Mouse (Mus musculus) cerebellum, adult 2 months (tissue): ENCODE measurements at regions not wholly inside any gene's neighbourhood (a gene's known extent, or its start where the extent isn't known, plus 50 kb on each side); places are given as distances from the start of the nearest gene placed in this dataset.

Experiments used
- DNase-seq, 2 experiments: peaks; one replicate each; pipeline ENCODE4 v3.0.0; 2021
- H3K27ac ChIP-seq: fragments of 200-500 bp; 2 replicates; pipeline ENCODE4 v1.5.1; 2012; ENCODE audit warnings: low read length, control low read depth, inconsistent platforms; ENCODE audit not compliant: insufficient read depth
- H3K27me3 ChIP-seq: fragments of 200-500 bp; 2 replicates; pipeline ENCODE4 v1.6.1; 2012; ENCODE audit warnings: inconsistent platforms, mild to moderate bottlenecking, low read length, moderate library complexity; ENCODE audit not compliant: control insufficient read depth, insufficient read depth
- H3K4me1 ChIP-seq: fragments of 200-500 bp; 2 replicates; pipeline ENCODE4 v1.6.1; 2011; ENCODE audit warnings: low read length; ENCODE audit not compliant: control insufficient read depth, insufficient read depth
- H3K4me3 ChIP-seq: fragments of 200-500 bp; replicated peaks from 2 replicates; pipeline ENCODE3; 2011; ENCODE audit warnings: mild to moderate bottlenecking, low read depth, low read length, control low read depth; ENCODE audit not compliant: insufficient read depth
- CTCF ChIP-seq: fragments of 200-500 bp; IDR thresholded peaks from 2 replicates; pipeline ENCODE4 v1.5.1; 2011; ENCODE audit warnings: low read depth, mild to moderate bottlenecking, control low read depth, low read length, moderate library complexity, borderline replicate concordance; ENCODE audit not compliant: insufficient read depth
- POLR2A ChIP-seq: fragments of 200-500 bp; IDR thresholded peaks from 2 replicates; pipeline ENCODE4 v1.6.1; 2011; ENCODE audit warnings: low read length, control low read depth, borderline replicate concordance; ENCODE audit not compliant: insufficient read depth
- WGBS: fragments of 180-500 bp; shearing (Covaris S2); methylation state at CpG from one replicate; pipeline ENCODE4 v1.1.7; 2018; 5-methylcytosine and 5-hydroxymethylcytosine counted together

DNA sequence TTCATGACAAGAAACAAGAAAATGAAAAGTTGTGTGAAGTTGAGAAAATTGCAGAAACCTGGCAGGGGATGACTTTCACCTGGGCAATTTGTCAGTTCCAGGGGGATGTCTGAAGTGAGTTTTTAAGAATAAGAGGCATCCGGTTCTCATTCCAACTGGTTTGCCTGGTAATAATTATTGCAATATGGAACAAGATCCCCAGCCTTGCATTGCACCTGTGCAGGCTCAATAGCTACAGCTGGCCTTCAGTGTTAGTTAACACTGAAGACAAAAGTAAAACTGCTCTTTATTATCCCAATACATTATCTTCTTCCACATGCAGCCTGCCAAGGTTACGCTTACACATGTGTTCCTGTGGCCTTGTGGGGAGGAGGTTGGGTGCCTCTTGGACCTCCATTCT lies 307.2 kb upstream of the Pard3b start:
- no peaks in the 10 kb centered on the region for H3K4me1 ChIP-seq
- H3K4me3 ChIP-seq, result no peak overlapping the region
- no peak overlapping the region for H3K27ac ChIP-seq
- no peaks in the 10 kb centered on the region for H3K27me3 ChIP-seq
- TF ChIP-seq CTCF (no peak), POLR2A (no peak)
- no peak for DNase-seq
- WGBS, result 93% methylated on average over 2 of the region's 2 CpGs

DNA sequence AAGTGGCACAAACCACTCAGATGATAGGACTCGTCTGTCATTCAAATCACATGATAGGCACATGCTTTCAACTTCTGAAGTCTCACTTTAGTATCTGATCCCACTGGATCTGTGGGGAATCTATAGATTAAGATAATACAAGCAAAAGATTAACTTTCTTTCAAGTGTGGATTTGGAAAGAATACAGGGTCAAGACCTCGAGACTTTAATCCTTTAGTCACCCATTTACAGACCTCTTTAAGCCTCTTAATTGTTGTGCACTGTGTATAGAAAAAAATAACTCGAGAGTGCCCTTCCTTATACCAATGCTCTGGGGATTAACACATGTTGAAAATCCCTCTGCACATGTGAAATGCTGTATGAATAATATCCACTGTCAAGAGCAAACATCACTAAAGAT lies 306.7 kb upstream of the Pard3b start:
- WGBS, result 67% methylated on average over 3 of the region's 3 CpGs
- DNase-seq, result no peak
- H3K27me3 ChIP-seq, result no peaks in the 10 kb centered on the region

GRCm38 (mm10) chr1:61336367-61336766 lies 302.3 kb upstream of the Pard3b start:
- DNase-seq, result no peak
- TF ChIP-seq POLR2A (no peak), CTCF (no peak)
- H3K27me3 ChIP-seq, result no peaks in the 10 kb centered on the region
- no peak overlapping the region for H3K27ac ChIP-seq
- no peaks in the 10 kb centered on the region for H3K4me1 ChIP-seq
- no peak overlapping the region for H3K4me3 ChIP-seq
- WGBS, result 24% methylated on average over 2 of the region's 2 CpGs

More for the DNA sequence above, 306.7 kb upstream of the Pard3b start:
- TF ChIP-seq CTCF, result no peak
- no peak for TF ChIP-seq POLR2A
- H3K27ac ChIP-seq, result no peak overlapping the region
- H3K4me1 ChIP-seq, result no peaks in the 10 kb centered on the region
- H3K4me3 ChIP-seq, result no peak overlapping the region

DNA sequence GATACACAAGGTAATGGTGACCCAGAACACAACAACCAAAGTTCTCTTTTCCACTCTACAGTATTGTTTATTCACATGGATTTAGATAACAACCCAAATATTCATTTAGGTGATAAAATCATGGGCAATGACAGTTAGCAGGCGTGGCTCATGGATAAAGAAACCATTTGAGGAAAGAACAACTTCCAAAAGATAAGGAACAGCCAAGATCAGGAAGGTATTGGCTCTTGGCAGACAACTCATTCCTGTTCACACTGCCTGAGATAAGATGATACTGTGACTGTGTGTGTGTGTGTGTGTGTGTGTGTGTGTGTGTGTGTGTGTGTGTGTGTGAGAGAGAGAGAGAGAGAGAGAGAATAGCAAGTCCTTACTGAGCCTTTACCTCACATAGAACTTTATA lies 285.7 kb upstream of the Pard3b start:
- DNase-seq, result no peak
- TF ChIP-seq CTCF, result no peak
- no peak for TF ChIP-seq POLR2A
- 96% methylated on average over 1 of the region's 1 CpGs for WGBS
- no peaks in the 10 kb centered on the region for H3K27me3 ChIP-seq
- no peaks in the 10 kb centered on the region for H3K4me1 ChIP-seq
- no peak overlapping the region for H3K27ac ChIP-seq
- no peak overlapping the region for H3K4me3 ChIP-seq

DNA sequence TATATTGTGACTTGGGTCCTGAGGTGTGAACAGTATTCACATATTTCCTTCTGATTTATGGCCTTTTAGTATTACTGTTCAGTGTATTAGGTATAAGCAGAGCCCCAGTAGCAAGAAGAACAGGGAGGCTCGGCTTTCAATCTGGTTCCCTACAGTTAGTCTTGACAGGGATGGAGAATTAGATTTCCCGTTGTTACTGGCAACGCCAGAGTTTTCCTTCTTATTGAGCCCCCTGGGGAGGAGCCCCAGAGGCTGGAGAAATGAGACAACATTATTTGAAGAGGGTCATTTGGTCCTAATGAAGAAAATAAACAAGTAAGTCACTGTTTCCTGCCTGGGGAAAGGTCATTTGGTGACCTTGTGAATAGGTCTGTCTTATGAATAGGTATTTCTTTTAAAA lies 285.1 kb upstream of the Pard3b start:
- no peaks in the 10 kb centered on the region for H3K27me3 ChIP-seq
- no peaks in the 10 kb centered on the region for H3K4me1 ChIP-seq
- no peak overlapping the region for H3K27ac ChIP-seq
- no peak overlapping the region for H3K4me3 ChIP-seq
- no peak for DNase-seq
- 33% methylated on average over 3 of the region's 3 CpGs for WGBS
- TF ChIP-seq POLR2A, result no peak
- TF ChIP-seq CTCF, result no peak

DNA sequence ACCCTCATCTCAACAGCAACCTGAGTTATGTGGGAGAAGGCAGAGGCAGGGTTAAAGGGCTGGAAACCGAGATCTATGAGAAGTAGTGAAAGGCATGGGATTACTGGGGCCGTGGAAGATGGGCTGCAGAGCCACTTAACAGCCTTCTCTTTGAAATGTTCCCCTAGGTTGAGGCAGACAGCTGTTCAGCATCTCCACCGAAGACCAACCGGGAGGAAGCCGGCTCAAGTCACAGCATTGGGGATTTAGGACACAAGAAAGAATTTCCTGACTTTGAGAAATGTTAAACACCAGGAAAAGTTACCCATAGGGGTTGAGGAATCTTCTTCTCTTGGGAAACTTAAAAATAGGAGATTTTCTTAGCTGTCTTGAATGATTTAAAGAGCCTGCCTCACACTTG lies 283.4 kb upstream of the Pard3b start:
- H3K27me3 ChIP-seq, result no peaks in the 10 kb centered on the region
- H3K4me3 ChIP-seq, result no peak overlapping the region
- WGBS, result 87% methylated on average over 5 of the region's 5 CpGs
- DNase-seq, result no peak
- no peak overlapping the region for H3K27ac ChIP-seq
- no peak for TF ChIP-seq CTCF
- TF ChIP-seq POLR2A, result no peak
- H3K4me1 ChIP-seq, result peaks cover 3% of the 10 kb centered on the region; the same call in 1 of the 2 replicates

- TF ChIP-seq POLR2A (no peak), CTCF (no peak)
- DNase-seq, result peak; percentile 75 to 86
- Histone ChIP-seq H3K4me3 (no peak overlapping the region), H3K27me3 (no peaks in the 10 kb centered on the region), H3K4me1 (peaks cover 3% of the 10 kb centered on the region; the same call in 1 of the 2 replicates), H3K27ac (no peak overlapping the region)
- 11% methylated on average over 19 of the region's 19 CpGs for WGBS
These were observed 279.4 kb upstream of the Pard3b start for GRCm38 (mm10) chr1:61359011-61359930.

- DNase-seq, result no peak
- TF ChIP-seq CTCF (no peak), POLR2A (no peak)
- Histone ChIP-seq H3K27ac (no peak overlapping the region), H3K27me3 (no peaks in the 10 kb centered on the region; the same call in 1 of the 2 replicates), H3K4me3 (no peak overlapping the region), H3K4me1 (no peaks in the 10 kb centered on the region)
- 67% methylated on average over 4 of the region's 4 CpGs for WGBS
These were observed 266.0 kb upstream of the Pard3b start for GRCm38 (mm10) chr1:61372581-61372980.
